ENCODE assay signal across 11 mouse cellular contexts in the genomic region with DNA sequence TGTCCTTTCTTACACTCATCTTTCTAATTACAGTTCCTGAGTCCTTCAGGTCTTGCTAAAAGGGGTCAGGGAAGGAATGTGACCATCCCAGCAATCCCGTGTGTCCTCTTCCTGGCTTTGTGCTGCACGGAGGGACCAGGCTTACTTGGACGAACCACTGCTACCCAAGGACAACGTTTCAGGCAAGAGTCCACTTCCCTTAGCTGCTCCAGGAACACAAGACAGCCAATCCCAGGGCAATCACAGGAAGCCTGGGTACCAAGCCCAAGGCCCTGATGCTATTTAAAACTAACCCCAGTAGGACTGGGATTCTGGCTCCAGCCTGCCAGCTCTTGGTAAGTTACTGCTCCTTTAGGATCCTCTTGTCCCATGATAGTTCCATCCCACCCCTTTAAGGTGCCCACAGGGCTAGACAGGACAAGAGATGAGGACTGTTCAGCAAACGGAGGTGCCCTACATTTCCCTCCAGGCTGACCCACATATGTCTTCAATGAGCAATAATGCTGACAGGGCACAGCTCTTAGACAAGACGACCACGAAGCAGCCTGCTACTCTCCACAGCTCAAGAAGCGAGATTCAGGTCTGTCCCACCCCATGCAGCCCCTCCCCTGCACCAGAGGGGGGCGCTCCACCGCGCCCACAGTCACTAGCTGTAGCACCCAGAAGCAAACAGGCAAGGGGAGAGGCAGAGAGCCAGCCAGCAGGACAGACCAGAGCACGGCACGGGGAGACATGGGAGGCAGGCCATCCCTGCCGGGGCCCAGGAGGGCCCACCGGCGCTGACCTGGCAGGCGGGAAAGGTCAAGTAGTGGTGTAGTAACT.
A peak's percentile ranks its signal among the peaks of the same experiment; 100 is the strongest.
DNase-seq lines count a peak whose midpoint lies in the region; ATAC-seq and TF ChIP-seq lines count a peak whose summit lies in the region.
"Had no signal": no experiment of that assay in that cellular context is flagged by ENCODE, and none has a peak within 500 bp of the region (broad histone marks: within the 10 kb centered on the region; RNA-seq: fewer than 3 reads in every experiment).

No protein-coding gene starts in this region.

- 0 out of 2 replicates have a peak overlapping the region, but pooled peaks have one; percentile 14 for H3K4me2 ChIP-seq in lung, postnatal 0 days (replicated peaks; ENCODE audit: low read depth, low read length)
- 0 out of 2 replicates have a peak overlapping the region, but pooled peaks have one; percentile 18 for H3K4me2 ChIP-seq in embryonic facial prominence, embryonic 15.5 days (replicated peaks)
- H3K4me2 ChIP-seq in stomach, postnatal 0 days (replicated peaks; ENCODE audit: low read depth) = no peak overlapping the region
- H3K4me2 ChIP-seq: liver, embryonic 11.5 days; midbrain, embryonic 15.5 days had no signal

- ATAC-seq in lung, postnatal 0 days = peak; percentile 48
- ATAC-seq in embryonic facial prominence, embryonic 15.5 days (ENCODE audit: insufficient number of reproducible peaks, low FRiP score, low TSS enrichment, low read depth) = no peak; the same call in 1 of the 2 replicates
- ATAC-seq in stomach, postnatal 0 days (ENCODE audit: low FRiP score, low TSS enrichment) = 0 out of 2 replicates have a peak, but pooled peaks have one; percentile 13
- ATAC-seq: midbrain, embryonic 15.5 days had no signal

- H3K4me1 ChIP-seq in lung, postnatal 0 days (ENCODE audit: insufficient read depth, low read depth, low read length) = no peaks in the 10 kb centered on the region
- no peaks in the 10 kb centered on the region for H3K4me1 ChIP-seq in embryonic facial prominence, embryonic 15.5 days
- H3K4me1 ChIP-seq in stomach, postnatal 0 days (replicated peaks; ENCODE audit: control insufficient read depth, insufficient read depth) = no peaks in the 10 kb centered on the region
- H3K4me1 ChIP-seq: midbrain, embryonic 15.5 days had no signal

- no peak for TF ChIP-seq EP300 in lung, postnatal 0 days (IDR thresholded peaks at IDR 0.05)
- no peak for TF ChIP-seq EP300 in stomach, postnatal 0 days (optimal IDR thresholded peaks at IDR 0.05)

- no peaks in the 10 kb centered on the region for H3K27me3 ChIP-seq in lung, postnatal 0 days (replicated peaks; ENCODE audit: insufficient read depth, low read length)
- H3K27me3 ChIP-seq in embryonic facial prominence, embryonic 15.5 days = no peaks in the 10 kb centered on the region
- no peaks in the 10 kb centered on the region for H3K27me3 ChIP-seq in stomach, postnatal 0 days (ENCODE audit: control insufficient read depth, insufficient read depth, low read length)
- H3K27me3 ChIP-seq: midbrain, embryonic 15.5 days had no signal

- H3K9ac ChIP-seq in lung, postnatal 0 days (replicated peaks; ENCODE audit: low read depth) = no peak overlapping the region
- H3K9ac ChIP-seq in embryonic facial prominence, embryonic 15.5 days = no peak overlapping the region
- no peak overlapping the region for H3K9ac ChIP-seq in stomach, postnatal 0 days (ENCODE audit: low read length)
- H3K9ac ChIP-seq: midbrain, embryonic 15.5 days had no signal

- intact Hi-C loops in heart, postnatal 25 days (cut with DNase I) = no loop called here

- peak; percentile 93 for DNase-seq in heart, adult 11 months
- DNase-seq in heart, postnatal 25 days (ENCODE audit: low spot score) = no peak
- DNase-seq in lung, postnatal 0 days (ENCODE audit: low spot score) = peak; percentile 51
- DNase-seq in lung, postnatal 25 days (ENCODE audit: low spot score) = no peak
- DNase-seq in stomach, postnatal 0 days (ENCODE audit: low spot score) = no peak
- no peak for DNase-seq in B cell, adult 2 months
- DNase-seq in urinary bladder, postnatal 36 days (ENCODE audit: low spot score in 2 of 2) = no peak
- DNase-seq: cerebellum, adult 18-20 months had no signal

- TF ChIP-seq CTCF in lung, postnatal 0 days (IDR thresholded peaks at IDR 0.05) = peak; percentile 57
- TF ChIP-seq CTCF in stomach, postnatal 0 days (IDR thresholded peaks at IDR 0.05; ENCODE audit: low read depth) = peak; percentile 49

- H3K27ac ChIP-seq in lung, postnatal 0 days (ENCODE audit: low read length) = no peak overlapping the region
- no peak overlapping the region for H3K27ac ChIP-seq in embryonic facial prominence, embryonic 15.5 days (replicated peaks)
- H3K27ac ChIP-seq in stomach, postnatal 0 days (replicated peaks) = no peak overlapping the region
- H3K27ac ChIP-seq: midbrain, embryonic 15.5 days had no signal

- H3K4me3 ChIP-seq in lung, postnatal 0 days (ENCODE audit: low read depth, low read length) = no peak overlapping the region
- no peak overlapping the region for H3K4me3 ChIP-seq in embryonic facial prominence, embryonic 15.5 days (replicated peaks)
- no peak overlapping the region for H3K4me3 ChIP-seq in stomach, postnatal 0 days (ENCODE audit: low read depth, low read length)
- H3K4me3 ChIP-seq: midbrain, embryonic 15.5 days had no signal

- 51% methylated on average over 16 of the region's 17 CpGs for WGBS in lung, postnatal 0 days
- 53% methylated on average over 17 of the region's 17 CpGs for WGBS in embryonic facial prominence, embryonic 15.5 days
- 63% methylated on average over 17 of the region's 17 CpGs for WGBS in stomach, postnatal 0 days

- no peaks in the 10 kb centered on the region for H3K9me3 ChIP-seq in lung, postnatal 0 days (ENCODE audit: low read length)
- no peaks in the 10 kb centered on the region for H3K9me3 ChIP-seq in embryonic facial prominence, embryonic 15.5 days (replicated peaks)
- H3K9me3 ChIP-seq in stomach, postnatal 0 days (ENCODE audit: control insufficient read depth, low read length) = no peaks in the 10 kb centered on the region
- H3K9me3 ChIP-seq: midbrain, embryonic 15.5 days had no signal

- H3K36me3 ChIP-seq in lung, postnatal 0 days (ENCODE audit: insufficient read depth, low read length) = no peaks in the 10 kb centered on the region; the same call in 1 of the 2 replicates
- H3K36me3 ChIP-seq in embryonic facial prominence, embryonic 15.5 days = no peaks in the 10 kb centered on the region
- H3K36me3 ChIP-seq in stomach, postnatal 0 days (ENCODE audit: control insufficient read depth, insufficient read depth, low read length) = no peaks in the 10 kb centered on the region
- H3K36me3 ChIP-seq: midbrain, embryonic 15.5 days had no signal

Comparison
In these comparisons a context has a peak if more than half of its experiments do, and no peak if none do; other contexts are left out.
1. DNase-seq: peak in heart, adult 11 months (single experiment) and lung, postnatal 0 days (single experiment); none in heart, postnatal 25 days (single experiment), lung, postnatal 25 days (single experiment), stomach, postnatal 0 days (single experiment), B cell, adult 2 months (0 of 2) and urinary bladder, postnatal 36 days (0 of 2).